Mouse (Mus musculus) liver, embryonic 11.5 days (tissue): Measurements from ENCODE around the gene Gm20696. TPM values are rescaled to one million over a fixed set of nuclear protein-coding genes. Genes with fewer than 3 reads are reported as not detected.

Experiments
- ATAC-seq: fragments of 200-750 bp; cut with Nextera tagmentation; replicated peaks from 2 replicates; pipeline ENCODE4 v1.8.0; 2017; ENCODE audit warnings: moderate number of reproducible peaks, mild to moderate bottlenecking, moderate TSS enrichment, moderate library complexity; ENCODE audit not compliant: low FRiP score
- DNase-seq: peaks from one replicate; pipeline ENCODE4 v3.0.0-alpha.2; 2017; ENCODE audit warnings: low spot score
- H3K27ac ChIP-seq: fragments of 300-500 bp; sonication (generic); 2 replicates; pipeline ENCODE4 v1.5.1; 2014; ENCODE audit warnings: mild to moderate bottlenecking, low read depth, low read length, control low read depth
- H3K27me3 ChIP-seq: fragments of 300-500 bp; sonication (generic); replicated peaks from 2 replicates; pipeline ENCODE4 v1.6.1; 2014; ENCODE audit warnings: low read length, mixed read lengths; ENCODE audit not compliant: control insufficient read depth, insufficient read depth
- H3K36me3 ChIP-seq: fragments of 300-500 bp; sonication (generic); 2 replicates; pipeline ENCODE4 v1.6.1; 2014; ENCODE audit warnings: mild to moderate bottlenecking, low read length, moderate library complexity, mixed read lengths; ENCODE audit not compliant: control insufficient read depth, insufficient read depth
- H3K4me1 ChIP-seq: fragments of 300-500 bp; sonication (generic); replicated peaks from 2 replicates; pipeline ENCODE4 v1.6.1; 2014; ENCODE audit warnings: low read length, mixed read lengths; ENCODE audit not compliant: control insufficient read depth, insufficient read depth
- H3K4me2 ChIP-seq: fragments of 300-500 bp; sonication (generic); 2 replicates; pipeline ENCODE4 v1.6.1; 2014; ENCODE audit warnings: mild to moderate bottlenecking, control low read depth, moderate library complexity
- H3K4me3 ChIP-seq: fragments of 300-500 bp; sonication (generic); 2 replicates; pipeline ENCODE4 v1.5.1; 2014; ENCODE audit warnings: low read depth, low read length, control low read depth
- H3K9ac ChIP-seq: fragments of 300-500 bp; sonication (generic); 2 replicates; pipeline ENCODE4 v1.6.1; 2014; ENCODE audit warnings: low read depth, low read length, control low read depth
- H3K9me3 ChIP-seq: fragments of 300-500 bp; sonication (generic); 2 replicates; pipeline ENCODE4 v1.6.1; 2016; ENCODE audit warnings: low read length, inconsistent platforms, mixed read lengths; ENCODE audit not compliant: control insufficient read depth
- WGBS: fragments of 180-500 bp; shearing (Covaris S2); extraction: QIAGEN DNeasy Blood & Tissue Kit; methylation state at CpG from one replicate; pipeline ENCODE4 v1.1.7; 2014; 5-methylcytosine and 5-hydroxymethylcytosine counted together
- polyA plus RNA-seq: library from polyadenylated mRNA; unstranded; fragments of >200 nt; fragmentation: Nextera tagmentation; extraction: Ambion mirVana; gene quantifications from 2 replicates; pipeline ENCODE4 v1.2.1, GENCODE M21; 2014

The Gm20696 gene
- polyA plus RNA-seq, 1 experiment from 2014 or later: 2.4 TPM

- WGBS: 84% methylated on average over 7 of the region's 7 CpGs
These were observed 202.7 kb downstream of the Gm20696 start for GRCm38 (mm10) chr6:99463906-99464305.

GRCm38 (mm10) chr6:99458775-99459174 lies 207.8 kb downstream of the Gm20696 start:
- Histone ChIP-seq H3K9me3 (no peaks in the 10 kb centered on the region), H3K4me2 (no peak overlapping the region), H3K36me3 (no peaks in the 10 kb centered on the region; the same call in 1 of the 2 replicates), H3K4me1 (no peaks in the 10 kb centered on the region), H3K4me3 (no peak overlapping the region), H3K27me3 (no peaks in the 10 kb centered on the region), H3K27ac (no peak overlapping the region), H3K9ac (no peak overlapping the region)
- ATAC-seq (no peak), DNase-seq (no peak)
- WGBS: 89% methylated on average over 4 of the region's 4 CpGs

More at GRCm38 (mm10) chr6:99463906-99464305, 202.7 kb downstream of the Gm20696 start:
- Histone ChIP-seq H3K9me3 (no peaks in the 10 kb centered on the region), H3K4me3 (no peak overlapping the region), H3K9ac (no peak overlapping the region), H3K27ac (no peak overlapping the region), H3K36me3 (no peaks in the 10 kb centered on the region; the same call in 1 of the 2 replicates), H3K4me2 (no peak overlapping the region), H3K27me3 (no peaks in the 10 kb centered on the region), H3K4me1 (no peaks in the 10 kb centered on the region)
- no peak for ATAC-seq
- DNase-seq: no peak

- H3K27ac ChIP-seq: no peak overlapping the region
- H3K36me3 ChIP-seq: no peaks in the 10 kb centered on the region
- no peak overlapping the region for H3K9ac ChIP-seq
- peaks cover 3% of the 10 kb centered on the region; the same call in 1 of the 2 replicates for H3K4me1 ChIP-seq
- H3K4me2 ChIP-seq: no peak overlapping the region
- no peak for ATAC-seq
- no peak overlapping the region for H3K4me3 ChIP-seq
- H3K9me3 ChIP-seq: no peaks in the 10 kb centered on the region
- 90% methylated on average over 7 of the region's 7 CpGs for WGBS
- H3K27me3 ChIP-seq: no peaks in the 10 kb centered on the region
- DNase-seq: no peak
These were observed 212.7 kb downstream of the Gm20696 start for GRCm38 (mm10) chr6:99453763-99454520.

GRCm38 (mm10) chr6:99452638-99453185 lies 213.9 kb downstream of the Gm20696 start:
- no peaks in the 10 kb centered on the region for H3K36me3 ChIP-seq
- 60% methylated on average over 2 of the region's 2 CpGs for WGBS
- no peak overlapping the region for H3K4me3 ChIP-seq
- H3K4me2 ChIP-seq: no peak overlapping the region
- no peak for DNase-seq
- no peak overlapping the region for H3K27ac ChIP-seq
- no peaks in the 10 kb centered on the region for H3K9me3 ChIP-seq
- H3K9ac ChIP-seq: no peak overlapping the region
- H3K4me1 ChIP-seq: peaks cover 3% of the 10 kb centered on the region; the same call in 1 of the 2 replicates
- no peak for ATAC-seq
- H3K27me3 ChIP-seq: no peaks in the 10 kb centered on the region

- Histone ChIP-seq H3K9me3 (no peaks in the 10 kb centered on the region), H3K9ac (no peak overlapping the region), H3K27ac (no peak overlapping the region; the same call in 1 of the 2 replicates), H3K36me3 (no peaks in the 10 kb centered on the region), H3K4me3 (no peak overlapping the region), H3K4me2 (no peak overlapping the region), H3K4me1 (peaks cover 3% of the 10 kb centered on the region; the same call in 1 of the 2 replicates), H3K27me3 (no peaks in the 10 kb centered on the region)
- WGBS: 51% methylated on average over 11 of the region's 11 CpGs
- no peak for DNase-seq
- no peak for ATAC-seq
These were observed 215.1 kb downstream of the Gm20696 start for GRCm38 (mm10) chr6:99451479-99451878.

- no peaks in the 10 kb centered on the region for H3K27me3 ChIP-seq
- H3K9ac ChIP-seq: no peak overlapping the region
- H3K9me3 ChIP-seq: no peaks in the 10 kb centered on the region
- 78% methylated on average over 4 of the region's 4 CpGs for WGBS
- H3K4me1 ChIP-seq: peaks cover 3% of the 10 kb centered on the region; the same call in 1 of the 2 replicates
- DNase-seq (no peak), ATAC-seq (no peak)
- H3K4me3 ChIP-seq: no peak overlapping the region
- H3K27ac ChIP-seq: no peak overlapping the region
- no peaks in the 10 kb centered on the region for H3K36me3 ChIP-seq
- H3K4me2 ChIP-seq: no peak overlapping the region
These were observed 219.2 kb downstream of the Gm20696 start for GRCm38 (mm10) chr6:99447447-99447846.

GRCm38 (mm10) chr6:99446801-99447415 lies 219.7 kb downstream of the Gm20696 start:
- Histone ChIP-seq H3K4me1 (peaks cover 3% of the 10 kb centered on the region; the same call in 1 of the 2 replicates), H3K9me3 (no peaks in the 10 kb centered on the region), H3K27ac (no peak overlapping the region), H3K9ac (no peak overlapping the region), H3K27me3 (no peaks in the 10 kb centered on the region), H3K36me3 (no peaks in the 10 kb centered on the region), H3K4me2 (no peak overlapping the region), H3K4me3 (no peak overlapping the region)
- 87% methylated on average over 12 of the region's 12 CpGs for WGBS
- no peak for DNase-seq
- ATAC-seq: no peak

GRCm38 (mm10) chr6:99443460-99443859 lies 223.1 kb downstream of the Gm20696 start:
- WGBS: 81% methylated on average over 5 of the region's 5 CpGs
- Histone ChIP-seq H3K27ac (no peak overlapping the region), H3K27me3 (no peaks in the 10 kb centered on the region), H3K36me3 (no peaks in the 10 kb centered on the region), H3K9me3 (no peaks in the 10 kb centered on the region), H3K4me2 (no peak overlapping the region), H3K4me3 (no peak overlapping the region), H3K9ac (no peak overlapping the region), H3K4me1 (peaks cover 7% of the 10 kb centered on the region)
- ATAC-seq (no peak), DNase-seq (no peak)
